Mouse (Mus musculus) monocyte, adult 2 months (primary cell): ENCODE measurements around the gene Thap7.

ENCODE experiments used
- DNase-seq, 2 experiments: peaks; one replicate each; pipeline ENCODE4 v3.0.0; 2022; ENCODE audit warnings: low spot score in 2 of 2, low read depth in 1 of 2

Gene Thap7

GRCm38 (mm10) chr16:17488478-17489468 is 42.2 kb downstream of the Thap7 start:
- no peak for DNase-seq

GRCm38 (mm10) chr16:17486505-17486904 is 44.4 kb downstream of the Thap7 start:
- no peak for DNase-seq

- no peak for DNase-seq
These were observed 49.5 kb downstream of the Thap7 start for GRCm38 (mm10) chr16:17481465-17481864.

- no peak for DNase-seq
These were observed 52.5 kb downstream of the Thap7 start for GRCm38 (mm10) chr16:17478331-17478943.
